Comparison of ENCODE assay signal across 10 mouse cellular contexts in the genomic region with DNA sequence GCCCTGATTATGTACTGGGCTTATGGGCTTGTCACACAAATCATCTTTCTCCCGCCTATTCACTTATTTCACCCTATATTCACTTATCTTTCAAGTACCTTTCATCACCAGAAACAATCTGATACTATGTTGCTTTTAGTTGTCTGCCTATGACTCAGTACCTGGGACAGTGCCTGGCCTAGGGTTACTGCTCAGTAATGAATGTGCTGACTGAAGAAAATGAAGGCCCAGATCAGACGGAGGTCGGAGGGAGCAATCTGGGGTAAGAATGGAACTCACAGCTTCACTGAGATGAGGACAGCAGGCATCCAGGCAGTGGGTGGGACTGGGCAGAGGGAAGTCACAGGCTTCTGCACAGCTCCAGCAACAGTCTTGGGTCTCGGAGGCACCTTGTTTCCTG. TPM values are rescaled to one million over a fixed set of nuclear protein-coding genes. Genes with fewer than 3 reads are reported as not detected.
DNase-seq lines count a peak whose midpoint lies in the region; ATAC-seq and TF ChIP-seq lines count a peak whose summit lies in the region.
"Had no signal": no experiment of that assay in that cellular context is flagged by ENCODE, and none has a peak within 500 bp of the region (broad histone marks: within the 10 kb centered on the region; RNA-seq: fewer than 3 reads in every experiment).

No protein-coding gene starts in this region.

- H3K9ac ChIP-seq in heart, embryonic 16.5 days (ENCODE audit: low read length), result peak overlapping the region; percentile 68
- peak overlapping the region; percentile 82; the same call in 1 of the 2 replicates for H3K9ac ChIP-seq in embryonic facial prominence, embryonic 14.5 days (ENCODE audit: low read depth, low read length)
- peak overlapping the region; percentile 74; the same call in 1 of the 2 replicates for H3K9ac ChIP-seq in limb, embryonic 14.5 days (ENCODE audit: low read depth, low read length, severe bottlenecking)

- H3K9me3 ChIP-seq in heart, embryonic 16.5 days (replicated peaks; ENCODE audit: control insufficient read depth, low read length), result no peaks in the 10 kb centered on the region
- H3K9me3 ChIP-seq in E14TG2a.4 (ENCODE audit: low read length), result no peaks in the 10 kb centered on the region
- no peaks in the 10 kb centered on the region for H3K9me3 ChIP-seq in embryonic facial prominence, embryonic 14.5 days (ENCODE audit: control insufficient read depth, low read length)
- H3K9me3 ChIP-seq in limb, embryonic 14.5 days (ENCODE audit: control insufficient read depth, low read length), result no peaks in the 10 kb centered on the region

- peaks cover 15% of the 10 kb centered on the region for H3K4me1 ChIP-seq in heart, embryonic 16.5 days (ENCODE audit: control insufficient read depth, insufficient read depth, low read length)
- peaks cover 38% of the 10 kb centered on the region for H3K4me1 ChIP-seq in E14TG2a.4 (replicated peaks; ENCODE audit: low read depth, low read length)
- H3K4me1 ChIP-seq in embryonic facial prominence, embryonic 14.5 days (ENCODE audit: control insufficient read depth, insufficient read depth, low read length), result peaks cover 15% of the 10 kb centered on the region
- peaks cover 14% of the 10 kb centered on the region for H3K4me1 ChIP-seq in limb, embryonic 14.5 days (ENCODE audit: control insufficient read depth, insufficient read depth, low read length)

- intact Hi-C loops in left cerebral cortex, adult 2 months (cut with DNase I), result no loop called here
- intact Hi-C loops in left cerebral cortex, postnatal 14 days (cut with DNase I), result no loop called here

- H3K27me3 ChIP-seq in heart, embryonic 16.5 days (ENCODE audit: control insufficient read depth, insufficient read depth, low read length), result no peaks in the 10 kb centered on the region
- H3K27me3 ChIP-seq in E14TG2a.4 (ENCODE audit: insufficient read depth, low read length), result no peaks in the 10 kb centered on the region
- no peaks in the 10 kb centered on the region for H3K27me3 ChIP-seq in embryonic facial prominence, embryonic 14.5 days (replicated peaks; ENCODE audit: control insufficient read depth, insufficient read depth, low read length)
- no peaks in the 10 kb centered on the region for H3K27me3 ChIP-seq in limb, embryonic 14.5 days (ENCODE audit: control insufficient read depth, insufficient read depth, low read length)

- ATAC-seq in heart, embryonic 16.5 days (replicated peaks; ENCODE audit: extremely low read depth, insufficient read depth, low FRiP score), result no peak
- ATAC-seq in embryonic facial prominence, embryonic 14.5 days (ENCODE audit: low read depth), result no peak
- ATAC-seq in limb, embryonic 14.5 days (ENCODE audit: low FRiP score, low read depth), result no peak

- H3K27ac ChIP-seq in heart, embryonic 16.5 days (ENCODE audit: low read length), result no peak overlapping the region
- H3K27ac ChIP-seq in embryonic facial prominence, embryonic 14.5 days (replicated peaks; ENCODE audit: low read depth, low read length), result peak overlapping the region; percentile 81; the same call in 1 of the 2 replicates
- peak overlapping the region; percentile 26; the same call in 1 of the 2 replicates for H3K27ac ChIP-seq in limb, embryonic 14.5 days (replicated peaks; ENCODE audit: low read depth, low read length)
- no peak overlapping the region for H3K27ac ChIP-seq in left cerebral cortex, adult 2 months

- no peak for DNase-seq in heart, adult 18-20 months
- DNase-seq in embryonic facial prominence, embryonic 14.5 days (ENCODE audit: low spot score), result no peak
- DNase-seq in limb, embryonic 14.5 days (ENCODE audit: low spot score), result no peak
- DNase-seq in left cerebral cortex, adult 2 months (ENCODE audit: extremely low spot score in 1 of 2, low spot score in 2 of 2), result no peak
- DNase-seq in embryo, embryonic 11 days, result no peak
- no peak for DNase-seq in left cerebral cortex, postnatal 14 days (ENCODE audit: low spot score in 2 of 2)

- WGBS in heart, embryonic 16.5 days, result 52% methylated on average over 4 of the region's 4 CpGs
- WGBS in embryonic facial prominence, embryonic 14.5 days, result 68% methylated on average over 4 of the region's 4 CpGs
- 78% methylated on average over 4 of the region's 4 CpGs for WGBS in limb, embryonic 14.5 days

- no peaks in the 10 kb centered on the region for H3K36me3 ChIP-seq in heart, embryonic 16.5 days (ENCODE audit: control insufficient read depth, insufficient read depth)
- H3K36me3 ChIP-seq in E14TG2a.4 (ENCODE audit: insufficient read depth, low read length), result peaks cover 50% of the 10 kb centered on the region
- 0 out of 2 replicates have a peak, but pooled peaks cover 13% of the 10 kb centered on the region for H3K36me3 ChIP-seq in embryonic facial prominence, embryonic 14.5 days (ENCODE audit: control insufficient read depth, insufficient read depth, low read length)
- peaks cover 16% of the 10 kb centered on the region; the same call in 1 of the 2 replicates for H3K36me3 ChIP-seq in limb, embryonic 14.5 days (ENCODE audit: control insufficient read depth, insufficient read depth, low read length)

- H3K4me2 ChIP-seq in heart, embryonic 16.5 days (ENCODE audit: low read depth, low read length), result peak overlapping the region; percentile 66
- peak overlapping the region; percentile 89 for H3K4me2 ChIP-seq in embryonic facial prominence, embryonic 14.5 days (ENCODE audit: low read depth, low read length)
- H3K4me2 ChIP-seq in limb, embryonic 14.5 days (replicated peaks; ENCODE audit: low read depth, low read length, severe bottlenecking), result peak overlapping the region; percentile 78

- no peak for TF ChIP-seq CTCF in E14TG2a.4 (conservative IDR thresholded peaks at IDR 0.05; ENCODE audit: low read length)
- TF ChIP-seq CTCF in left cerebral cortex, adult 2 months (IDR thresholded peaks at IDR 0.05), result no peak

- H3K4me3 ChIP-seq in heart, embryonic 16.5 days (ENCODE audit: low read length), result peak overlapping the region; percentile 63; the same call in 1 of the 2 replicates
- H3K4me3 ChIP-seq in E14TG2a.4 (replicated peaks; ENCODE audit: low read length), result peak overlapping the region; percentile 89; the same call in 1 of the 2 replicates
- peak overlapping the region; percentile 67; the same call in 1 of the 2 replicates for H3K4me3 ChIP-seq in embryonic facial prominence, embryonic 14.5 days (ENCODE audit: low read depth, low read length)
- H3K4me3 ChIP-seq in limb, embryonic 14.5 days (replicated peaks; ENCODE audit: low read length), result no peak overlapping the region
- H3K4me3 ChIP-seq in left cerebral cortex, adult 2 months, result no peak overlapping the region

- TF ChIP-seq POLR2A in limb, embryonic 14.5 days (IDR thresholded peaks at IDR 0.05; ENCODE audit: borderline replicate concordance, extremely low read depth, insufficient read depth, insufficient read length), result no peak

RNA-seq across cellular contexts. Expression of gene Fam57b, which starts 9.9 kb away (rescaled TPM):
- 0.86 and 1.4 TPM in 2 replicates for polyA plus RNA-seq in heart, embryonic 16.5 days (2015; fragmentation: Nextera tagmentation; extraction: Ambion mirVana)
- 1 to 10 TPM; 8.4 to 8.6 TPM for total RNA-seq in heart, adult 18-20 months (2021)
- polyA plus RNA-seq in embryonic facial prominence, embryonic 14.5 days (2014; fragmentation: Nextera tagmentation; extraction: Ambion mirVana), result 1.1 and 1.9 TPM in 2 replicates
- 1.6 and 2.0 TPM in 2 replicates for polyA plus RNA-seq in limb, embryonic 14.5 days (2012; rRNA removed)
- polyA plus RNA-seq in limb, embryonic 14.5 days (2014; fragmentation: Nextera tagmentation; extraction: Ambion mirVana), result 0.21 and 0.44 TPM in 2 replicates
- 10 to 100 TPM; 71.6 to 77.4 TPM for total RNA-seq in left cerebral cortex, adult 2 months (2021)
- total RNA-seq in left cerebral cortex, postnatal 14 days (2021), result 100 to 1,000 TPM; 117 to 118 TPM

RNA-seq across cellular contexts. Expression of gene Ppp4c, which starts 15.1 kb away (rescaled TPM):
- 133 and 159 TPM in 2 replicates for polyA plus RNA-seq in heart, embryonic 16.5 days (2015; fragmentation: Nextera tagmentation; extraction: Ambion mirVana)
- total RNA-seq in heart, adult 18-20 months (2021), result 10 to 100 TPM; 35.6 to 39.0 TPM
- 214 and 256 TPM in 2 replicates for polyA plus RNA-seq in embryonic facial prominence, embryonic 14.5 days (2014; fragmentation: Nextera tagmentation; extraction: Ambion mirVana)
- polyA plus RNA-seq in limb, embryonic 14.5 days (2012; rRNA removed), result 238 and 252 TPM in 2 replicates
- 268 and 269 TPM in 2 replicates for polyA plus RNA-seq in limb, embryonic 14.5 days (2014; fragmentation: Nextera tagmentation; extraction: Ambion mirVana)
- 10 to 100 TPM; 50.4 TPM for total RNA-seq in left cerebral cortex, adult 2 months (2021)
- 10 to 100 TPM; 48.9 to 49.6 TPM for total RNA-seq in left cerebral cortex, postnatal 14 days (2021)

RNA-seq across cellular contexts. Expression of gene 4930451I11Rik, which starts 24.0 kb away (rescaled TPM):
- not detected in 2 replicates for polyA plus RNA-seq in heart, embryonic 16.5 days (2015; fragmentation: Nextera tagmentation; extraction: Ambion mirVana)
- not detected for total RNA-seq in heart, adult 18-20 months (2021)
- not detected in 2 replicates for polyA plus RNA-seq in embryonic facial prominence, embryonic 14.5 days (2014; fragmentation: Nextera tagmentation; extraction: Ambion mirVana)
- not detected in 2 replicates for polyA plus RNA-seq in limb, embryonic 14.5 days (2012; rRNA removed)
- not detected in 2 replicates for polyA plus RNA-seq in limb, embryonic 14.5 days (2014; fragmentation: Nextera tagmentation; extraction: Ambion mirVana)
- not detected for total RNA-seq in left cerebral cortex, adult 2 months (2021)
- not detected for total RNA-seq in left cerebral cortex, postnatal 14 days (2021)
- total RNA-seq: megakaryocyte-erythroid progenitor cell, adult 5-6 weeks had no signal
- polyA plus RNA-seq: spleen, adult 2 months had no signal

RNA-seq across cellular contexts. Expression of gene Tbx6, which starts 26.1 kb away (rescaled TPM):
- 0.09 and 0.58 TPM in 2 replicates for polyA plus RNA-seq in heart, embryonic 16.5 days (2015; fragmentation: Nextera tagmentation; extraction: Ambion mirVana)
- under 1 TPM; 0.27 to 0.64 TPM for total RNA-seq in heart, adult 18-20 months (2021)
- 0.24 and 0.35 TPM in 2 replicates for polyA plus RNA-seq in embryonic facial prominence, embryonic 14.5 days (2014; fragmentation: Nextera tagmentation; extraction: Ambion mirVana)
- 2.0 and 2.7 TPM in 2 replicates for polyA plus RNA-seq in limb, embryonic 14.5 days (2012; rRNA removed)
- polyA plus RNA-seq in limb, embryonic 14.5 days (2014; fragmentation: Nextera tagmentation; extraction: Ambion mirVana), result 0.29 and 0.41 TPM in 2 replicates
- total RNA-seq in left cerebral cortex, adult 2 months (2021), result 1 to 10 TPM; 1.1 to 1.2 TPM
- total RNA-seq in left cerebral cortex, postnatal 14 days (2021), result under 1 TPM; 0.51 to 0.92 TPM

RNA-seq across cellular contexts. Expression of gene Ypel3, which starts 30.6 kb away (rescaled TPM):
- 80.8 and 84.6 TPM in 2 replicates for polyA plus RNA-seq in heart, embryonic 16.5 days (2015; fragmentation: Nextera tagmentation; extraction: Ambion mirVana)
- 10 to 100 TPM; 43.4 to 73.3 TPM for total RNA-seq in heart, adult 18-20 months (2021)
- polyA plus RNA-seq in embryonic facial prominence, embryonic 14.5 days (2014; fragmentation: Nextera tagmentation; extraction: Ambion mirVana), result 117 and 123 TPM in 2 replicates
- 144 and 202 TPM in 2 replicates for polyA plus RNA-seq in limb, embryonic 14.5 days (2012; rRNA removed)
- 131 and 151 TPM in 2 replicates for polyA plus RNA-seq in limb, embryonic 14.5 days (2014; fragmentation: Nextera tagmentation; extraction: Ambion mirVana)
- 100 to 1,000 TPM; 312 to 323 TPM for total RNA-seq in left cerebral cortex, adult 2 months (2021)
- total RNA-seq in left cerebral cortex, postnatal 14 days (2021), result 100 to 1,000 TPM; 247 to 269 TPM

Comparison
In these comparisons a context has a peak if more than half of its experiments do, and no peak if none do; other contexts are left out.
1. H3K27ac ChIP-seq: peak in embryonic facial prominence, embryonic 14.5 days (single experiment) and limb, embryonic 14.5 days (single experiment); none in heart, embryonic 16.5 days (single experiment) and left cerebral cortex, adult 2 months (single experiment).
2. H3K4me3 ChIP-seq: peak in heart, embryonic 16.5 days (single experiment), E14TG2a.4 (single experiment) and embryonic facial prominence, embryonic 14.5 days (single experiment); none in limb, embryonic 14.5 days (single experiment) and left cerebral cortex, adult 2 months (single experiment).
3. RNA of gene Fam57b, which starts 9.9 kb away (total RNA-seq): 117 to 118 TPM in left cerebral cortex, postnatal 14 days and 71.6 to 77.4 TPM in left cerebral cortex, adult 2 months; 8.4 to 8.6 TPM in heart, adult 18-20 months; every median in the first group is over 4 times any median in the second.
4. Peak in every context shown above with its lines, with median percentiles within 50 percentile points of each other: H3K4me2 ChIP-seq and H3K9ac ChIP-seq.